Mouse (Mus musculus): ENCODE results near the gene Mbtps2. TPM values are rescaled to one million over a fixed set of nuclear protein-coding genes. Genes with fewer than 3 reads are reported as not detected.

The Mbtps2 gene
- polyA plus RNA-seq, 1 experiment = 50.5 TPM

- DNase-seq (ENCODE audit: low read depth) = no peak
- TF ChIP-seq POLR2A (IDR thresholded peaks at IDR 0.05; ENCODE audit: borderline replicate concordance, extremely low read depth, insufficient read depth, insufficient read length, poor library complexity, severe bottlenecking) = no peak
Measured at GRCm38 (mm10) chrX:157596802-157597201, 1.7 kb downstream of the Mbtps2 start.

DNA sequence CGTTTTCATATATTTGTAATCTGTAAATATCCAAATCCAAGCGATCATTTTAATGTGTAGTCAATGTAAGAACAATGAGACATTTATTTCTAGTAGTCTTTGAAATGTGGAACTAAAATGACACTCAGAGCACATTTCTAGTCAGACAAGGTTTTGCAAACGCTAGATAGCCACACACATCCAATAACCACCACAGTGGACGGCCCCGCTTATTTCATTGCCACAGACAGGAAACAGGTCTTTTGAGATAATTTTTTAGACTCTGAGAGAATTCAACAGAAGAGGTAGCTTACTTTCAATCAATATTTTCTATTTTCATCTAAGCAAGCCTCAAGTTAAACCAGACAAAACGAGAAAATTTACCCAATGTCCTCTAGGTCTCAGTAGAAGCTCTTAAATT lies 2.6 kb downstream of the Mbtps2 start:
- TF ChIP-seq POLR2A (IDR thresholded peaks at IDR 0.05; ENCODE audit: borderline replicate concordance, extremely low read depth, insufficient read depth, insufficient read length, poor library complexity, severe bottlenecking) (no peak), CTCF (IDR thresholded peaks at IDR 0.05; ENCODE audit: borderline replicate concordance, extremely low read depth, insufficient read depth, insufficient read length) (no peak)

DNA sequence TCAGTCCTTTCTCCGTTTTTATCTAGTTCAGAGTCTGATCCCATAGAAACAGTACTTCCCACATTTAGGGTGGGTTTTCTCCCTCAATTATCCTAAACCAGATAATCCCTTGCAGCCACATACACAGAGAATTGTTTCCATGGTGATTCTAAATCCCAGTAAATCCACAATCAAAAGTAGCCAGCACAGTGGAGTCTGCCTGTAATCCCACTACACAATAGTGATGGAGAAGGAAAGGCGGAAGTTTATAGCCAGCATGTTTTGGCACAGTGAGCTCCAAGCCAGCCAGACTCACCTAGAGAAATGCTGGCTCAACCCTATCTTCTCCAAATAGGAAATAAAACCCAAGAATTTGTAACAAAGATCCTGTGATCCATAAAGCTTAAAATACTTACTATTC lies 3.9 kb downstream of the Mbtps2 start:
- no peak for TF ChIP-seq CTCF (IDR thresholded peaks at IDR 0.05; ENCODE audit: borderline replicate concordance, extremely low read depth, insufficient read depth, insufficient read length)
- TF ChIP-seq POLR2A (IDR thresholded peaks at IDR 0.05; ENCODE audit: borderline replicate concordance, extremely low read depth, insufficient read depth, insufficient read length, poor library complexity, severe bottlenecking) = no peak
- peak; percentile 56 for DNase-seq (ENCODE audit: low read depth)

More for the DNA sequence above, 2.6 kb downstream of the Mbtps2 start:
- no peak for DNase-seq (ENCODE audit: low read depth)

DNA sequence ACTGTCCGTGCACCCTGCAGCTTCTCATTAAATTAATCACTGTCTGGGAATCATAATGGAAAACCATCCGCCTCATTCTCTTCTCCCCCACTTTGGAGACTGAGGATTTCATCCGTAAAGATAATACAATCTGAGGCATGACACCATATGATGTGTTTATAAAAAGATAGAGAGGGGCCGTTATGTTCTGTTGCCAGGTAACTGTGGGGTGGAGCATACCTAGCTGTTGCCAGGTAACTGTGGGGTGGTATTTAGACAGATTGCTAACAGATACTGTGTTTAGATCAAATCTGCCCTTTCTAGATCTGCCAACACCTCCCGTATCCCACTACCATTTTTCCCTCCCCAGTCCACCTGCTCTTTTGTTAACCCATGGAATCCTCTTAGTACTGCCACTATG lies 11.5 kb downstream of the Mbtps2 start:
- DNase-seq (ENCODE audit: low read depth) = peak; percentile 46
- TF ChIP-seq CTCF (IDR thresholded peaks at IDR 0.05; ENCODE audit: borderline replicate concordance, extremely low read depth, insufficient read depth, insufficient read length) = no peak
- TF ChIP-seq POLR2A (IDR thresholded peaks at IDR 0.05; ENCODE audit: borderline replicate concordance, extremely low read depth, insufficient read depth, insufficient read length, poor library complexity, severe bottlenecking) = no peak

GRCm38 (mm10) chrX:157586397-157586796 lies 12.1 kb downstream of the Mbtps2 start:
- no peak for TF ChIP-seq CTCF (IDR thresholded peaks at IDR 0.05; ENCODE audit: borderline replicate concordance, extremely low read depth, insufficient read depth, insufficient read length)
- TF ChIP-seq POLR2A (IDR thresholded peaks at IDR 0.05; ENCODE audit: borderline replicate concordance, extremely low read depth, insufficient read depth, insufficient read length, poor library complexity, severe bottlenecking) = no peak
- DNase-seq (ENCODE audit: low read depth) = peak; percentile 57

GRCm38 (mm10) chrX:157579108-157579614 lies 19.4 kb downstream of the Mbtps2 start:
- TF ChIP-seq POLR2A (IDR thresholded peaks at IDR 0.05; ENCODE audit: borderline replicate concordance, extremely low read depth, insufficient read depth, insufficient read length, poor library complexity, severe bottlenecking) = no peak
- DNase-seq (ENCODE audit: low read depth) = no peak

GRCm38 (mm10) chrX:157574683-157575082 lies 23.8 kb downstream of the Mbtps2 start:
- no peak for DNase-seq (ENCODE audit: low read depth)
- TF ChIP-seq CTCF (IDR thresholded peaks at IDR 0.05; ENCODE audit: borderline replicate concordance, extremely low read depth, insufficient read depth, insufficient read length) = no peak
- TF ChIP-seq POLR2A (IDR thresholded peaks at IDR 0.05; ENCODE audit: borderline replicate concordance, extremely low read depth, insufficient read depth, insufficient read length, poor library complexity, severe bottlenecking) = no peak

DNA sequence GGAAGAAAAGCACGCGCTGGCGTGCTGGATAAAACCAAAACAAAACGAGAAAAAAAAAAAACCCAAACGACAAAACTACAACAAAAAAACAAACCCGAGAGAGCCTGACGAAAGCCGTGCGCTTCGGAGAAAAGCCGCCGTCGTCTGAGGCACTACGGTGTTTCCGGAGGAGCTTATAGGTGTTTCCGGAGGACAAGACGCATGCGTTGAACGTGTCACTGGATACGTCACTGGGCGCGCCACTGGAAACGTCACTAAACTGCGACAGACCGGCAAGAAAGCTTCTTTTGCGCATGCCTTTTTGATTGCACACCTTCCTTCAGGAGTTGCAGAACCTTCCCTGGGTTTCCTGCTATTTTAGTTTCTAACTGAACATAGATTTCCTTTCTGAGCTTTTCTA lies 29.7 kb downstream of the Mbtps2 start, which contains the start of gene Yy2:
TSS of gene Yy2 (minus strand) at position 146 of the 400 bp plus-strand sequence.
- DNase-seq (ENCODE audit: low read depth) = no peak
- TF ChIP-seq POLR2A (IDR thresholded peaks at IDR 0.05; ENCODE audit: borderline replicate concordance, extremely low read depth, insufficient read depth, insufficient read length, poor library complexity, severe bottlenecking) = no peak
- TF ChIP-seq CTCF (IDR thresholded peaks at IDR 0.05; ENCODE audit: borderline replicate concordance, extremely low read depth, insufficient read depth, insufficient read length) = no peak

- TF ChIP-seq CTCF (IDR thresholded peaks at IDR 0.05; ENCODE audit: borderline replicate concordance, extremely low read depth, insufficient read depth, insufficient read length) = no peak
- no peak for TF ChIP-seq POLR2A (IDR thresholded peaks at IDR 0.05; ENCODE audit: borderline replicate concordance, extremely low read depth, insufficient read depth, insufficient read length, poor library complexity, severe bottlenecking)
- no peak for DNase-seq (ENCODE audit: low read depth)
Measured at GRCm38 (mm10) chrX:157563794-157564193, 34.7 kb downstream of the Mbtps2 start.

GRCm38 (mm10) chrX:157547082-157547481 lies 51.4 kb downstream of the Mbtps2 start:
- peak; percentile 69 for DNase-seq (ENCODE audit: low read depth)
- TF ChIP-seq CTCF (IDR thresholded peaks at IDR 0.05; ENCODE audit: borderline replicate concordance, extremely low read depth, insufficient read depth, insufficient read length) (no peak), POLR2A (IDR thresholded peaks at IDR 0.05; ENCODE audit: borderline replicate concordance, extremely low read depth, insufficient read depth, insufficient read length, poor library complexity, severe bottlenecking) (no peak)

DNA sequence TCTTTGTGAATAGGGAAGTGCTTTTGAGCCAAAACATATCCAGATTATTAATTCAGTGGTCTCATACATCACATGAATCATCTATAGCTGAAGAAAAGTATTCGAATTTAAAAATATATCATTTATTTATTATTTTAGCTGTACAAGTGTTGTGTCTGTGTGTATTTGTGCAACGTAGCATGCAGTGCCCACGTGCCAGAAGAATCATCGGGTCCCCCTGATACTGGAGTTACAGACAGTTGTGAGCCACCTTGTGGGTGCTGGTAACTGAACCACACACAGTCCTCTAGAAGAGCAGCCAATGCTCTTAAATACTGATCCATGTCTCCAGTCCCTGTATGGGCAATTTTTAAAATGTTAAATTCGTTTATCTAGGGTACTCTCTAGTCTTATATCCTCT lies 92.1 kb downstream of the Mbtps2 start:
- DNase-seq (ENCODE audit: low read depth) = no peak
- TF ChIP-seq CTCF (IDR thresholded peaks at IDR 0.05; ENCODE audit: borderline replicate concordance, extremely low read depth, insufficient read depth, insufficient read length) (no peak), POLR2A (IDR thresholded peaks at IDR 0.05; ENCODE audit: borderline replicate concordance, extremely low read depth, insufficient read depth, insufficient read length, poor library complexity, severe bottlenecking) (no peak)

DNA sequence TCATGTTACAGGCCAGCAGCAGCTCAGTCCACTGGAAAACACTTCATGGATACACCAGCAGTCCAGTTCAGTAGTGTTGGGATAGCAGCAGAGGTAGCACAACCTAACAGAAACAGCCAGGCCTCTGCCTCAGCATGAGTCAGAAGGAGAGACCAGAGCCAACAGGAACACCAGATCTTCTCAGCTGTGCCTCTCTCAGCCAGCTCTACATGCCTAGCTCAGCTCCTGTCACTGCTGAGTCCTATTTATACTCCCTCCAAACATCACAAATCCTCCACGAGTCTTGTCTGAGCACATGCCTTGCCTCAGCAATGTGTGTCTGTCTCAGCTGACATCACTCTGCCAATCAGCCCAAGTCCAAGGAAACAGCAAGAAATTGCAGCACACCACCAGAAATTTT lies 94.0 kb downstream of the Mbtps2 start:
- TF ChIP-seq POLR2A (IDR thresholded peaks at IDR 0.05; ENCODE audit: borderline replicate concordance, extremely low read depth, insufficient read depth, insufficient read length, poor library complexity, severe bottlenecking) = no peak
- no peak for TF ChIP-seq CTCF (IDR thresholded peaks at IDR 0.05; ENCODE audit: borderline replicate concordance, extremely low read depth, insufficient read depth, insufficient read length)
- no peak for DNase-seq (ENCODE audit: low read depth)
